28 mouse cellular contexts compared by ENCODE assay signal in the genomic region with DNA sequence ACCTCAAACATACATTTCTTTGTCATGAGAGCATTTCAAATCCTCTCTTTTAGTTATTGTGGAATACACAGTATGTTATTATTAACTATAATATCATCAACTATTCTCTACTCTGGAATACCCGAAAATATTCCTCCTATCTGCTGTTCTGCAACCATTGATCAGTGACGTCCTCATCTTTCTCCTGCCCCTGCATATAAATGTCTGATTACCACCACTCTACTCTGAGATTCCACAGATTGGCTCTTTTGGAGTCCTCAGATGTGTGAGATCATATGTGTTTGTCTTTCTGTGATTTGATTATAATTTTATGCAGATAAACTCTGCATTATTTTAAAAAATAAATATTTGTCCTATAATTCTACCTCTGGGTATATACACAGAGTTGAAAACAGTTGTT. TPM values are rescaled to one million over a fixed set of nuclear protein-coding genes. Genes with fewer than 3 reads are reported as not detected.
DNase-seq lines count a peak whose midpoint lies in the region; ATAC-seq and TF ChIP-seq lines count a peak whose summit lies in the region.
"Had no signal": no experiment of that assay in that cellular context is flagged by ENCODE, and none has a peak within 500 bp of the region (broad histone marks: within the 10 kb centered on the region; RNA-seq: fewer than 3 reads in every experiment).

No protein-coding gene starts in this region.

- WGBS in liver, embryonic 12.5 days (ENCODE audit: insufficient replicate concordance), result 35% methylated on average over 2 of the region's 2 CpGs
- WGBS in liver, embryonic 14.5 days (ENCODE audit: insufficient replicate concordance), result 36% methylated on average over 2 of the region's 2 CpGs
- 38% methylated on average over 2 of the region's 2 CpGs for WGBS in liver, embryonic 16.5 days (ENCODE audit: insufficient replicate concordance)
- 64% methylated on average over 2 of the region's 2 CpGs for WGBS in intestine, postnatal 0 days
- 76% methylated on average over 2 of the region's 2 CpGs for WGBS in hindbrain, embryonic 12.5 days

- H3K9ac ChIP-seq in liver, embryonic 12.5 days, result no peak overlapping the region
- no peak overlapping the region for H3K9ac ChIP-seq in liver, embryonic 14.5 days (replicated peaks)
- H3K9ac ChIP-seq in liver, embryonic 16.5 days (ENCODE audit: low read depth, low read length), result no peak overlapping the region
- H3K9ac ChIP-seq in intestine, postnatal 0 days (ENCODE audit: low read depth, low read length), result no peak overlapping the region
- H3K9ac ChIP-seq in hindbrain, embryonic 12.5 days, result no peak overlapping the region
- H3K9ac ChIP-seq: embryonic facial prominence, embryonic 12.5 days; forebrain, embryonic 13.5 days; forebrain, embryonic 15.5 days had no signal

- no peaks in the 10 kb centered on the region for H3K36me3 ChIP-seq in liver, embryonic 12.5 days
- H3K36me3 ChIP-seq in liver, embryonic 14.5 days (replicated peaks; ENCODE audit: control insufficient read depth, insufficient read depth, low read depth), result no peaks in the 10 kb centered on the region
- no peaks in the 10 kb centered on the region for H3K36me3 ChIP-seq in liver, embryonic 16.5 days (ENCODE audit: control insufficient read depth, insufficient read depth)
- no peaks in the 10 kb centered on the region for H3K36me3 ChIP-seq in intestine, postnatal 0 days (ENCODE audit: control insufficient read depth, insufficient read depth)
- no peaks in the 10 kb centered on the region for H3K36me3 ChIP-seq in hindbrain, embryonic 12.5 days
- H3K36me3 ChIP-seq: embryonic facial prominence, embryonic 10.5 days; embryonic facial prominence, embryonic 12.5 days; forebrain, embryonic 15.5 days; G1E had no signal

- no peak for TF ChIP-seq CTCF in liver, embryonic 14.5 days (IDR thresholded peaks at IDR 0.05; ENCODE audit: low read depth)
- TF ChIP-seq CTCF in intestine, postnatal 0 days (IDR thresholded peaks at IDR 0.05; ENCODE audit: low read depth), result no peak

- no peak for DNase-seq in liver
- no peak for DNase-seq in liver, embryonic 14.5 days (ENCODE audit: low read depth in 3 of 3, low spot score in 3 of 3)
- DNase-seq in urinary bladder, postnatal 25 days (ENCODE audit: low spot score), result no peak
- DNase-seq: adrenal gland, adult 8-10 months; adrenal gland, postnatal 14 days; adrenal gland, postnatal 36 days; B cell, adult 2 months; cerebellum, adult 11-12 months; cerebellum, adult 2 months; cerebellum, adult 9-10 months; cerebellum, postnatal 10 days; cerebellum, postnatal 25 days had no signal

- H3K9me3 ChIP-seq in liver, embryonic 12.5 days (replicated peaks), result no peaks in the 10 kb centered on the region
- no peaks in the 10 kb centered on the region for H3K9me3 ChIP-seq in liver, embryonic 14.5 days (ENCODE audit: control insufficient read depth, low read length)
- H3K9me3 ChIP-seq in liver, embryonic 16.5 days (replicated peaks; ENCODE audit: control insufficient read depth, low read length), result no peaks in the 10 kb centered on the region
- no peaks in the 10 kb centered on the region for H3K9me3 ChIP-seq in intestine, postnatal 0 days (ENCODE audit: control insufficient read depth)
- H3K9me3 ChIP-seq in hindbrain, embryonic 12.5 days (replicated peaks), result no peaks in the 10 kb centered on the region
- H3K9me3 ChIP-seq: embryonic facial prominence, embryonic 10.5 days; embryonic facial prominence, embryonic 12.5 days; forebrain, embryonic 13.5 days; forebrain, embryonic 15.5 days; G1E had no signal

- peaks cover 10% of the 10 kb centered on the region; the same call in 1 of the 2 replicates for H3K4me1 ChIP-seq in liver, embryonic 12.5 days
- H3K4me1 ChIP-seq in liver, embryonic 14.5 days (replicated peaks; ENCODE audit: control insufficient read depth in 2 of 2, insufficient read depth in 2 of 2, low read length in 1 of 2), result peaks cover 2 to 15% of the 10 kb centered on the region in 2 experiments; a peak in 3 of 4 replicates
- no peaks in the 10 kb centered on the region; the same call in 1 of the 2 replicates for H3K4me1 ChIP-seq in liver, embryonic 16.5 days (ENCODE audit: control insufficient read depth, low read depth, low read length)
- no peaks in the 10 kb centered on the region for H3K4me1 ChIP-seq in intestine, postnatal 0 days (replicated peaks; ENCODE audit: control insufficient read depth, insufficient read depth, low read length)
- no peaks in the 10 kb centered on the region for H3K4me1 ChIP-seq in hindbrain, embryonic 12.5 days
- H3K4me1 ChIP-seq: embryonic facial prominence, embryonic 10.5 days; embryonic facial prominence, embryonic 12.5 days; forebrain, embryonic 13.5 days; forebrain, embryonic 15.5 days had no signal

- peak overlapping the region; percentile 43; the same call in 1 of the 2 replicates for H3K4me2 ChIP-seq in liver, embryonic 12.5 days
- peak overlapping the region; percentile 37 for H3K4me2 ChIP-seq in liver, embryonic 14.5 days (ENCODE audit: low read depth)
- peak overlapping the region; percentile 17; the same call in 1 of the 2 replicates for H3K4me2 ChIP-seq in liver, embryonic 16.5 days (ENCODE audit: low read depth, low read length)
- H3K4me2 ChIP-seq in intestine, postnatal 0 days (replicated peaks; ENCODE audit: low read depth), result no peak overlapping the region
- no peak overlapping the region for H3K4me2 ChIP-seq in hindbrain, embryonic 12.5 days (replicated peaks)
- H3K4me2 ChIP-seq: embryonic facial prominence, embryonic 12.5 days; forebrain, embryonic 13.5 days; forebrain, embryonic 15.5 days had no signal

- H3K27ac ChIP-seq in liver, embryonic 12.5 days, result peak overlapping the region; percentile 66; the same call in 1 of the 2 replicates
- peak overlapping the region; percentile 69 for H3K27ac ChIP-seq in liver, embryonic 14.5 days
- H3K27ac ChIP-seq in liver, embryonic 16.5 days (ENCODE audit: low read length), result peak overlapping the region; percentile 50; the same call in 1 of the 2 replicates
- no peak overlapping the region for H3K27ac ChIP-seq in intestine, postnatal 0 days (ENCODE audit: low read depth, low read length)
- no peak overlapping the region for H3K27ac ChIP-seq in hindbrain, embryonic 12.5 days
- H3K27ac ChIP-seq: embryonic facial prominence, embryonic 10.5 days; embryonic facial prominence, embryonic 12.5 days; forebrain, embryonic 13.5 days; forebrain, embryonic 15.5 days had no signal

- no peak for TF ChIP-seq EP300 in liver, embryonic 14.5 days (IDR thresholded peaks at IDR 0.05; ENCODE audit: low read depth)

- H3K27me3 ChIP-seq in liver, embryonic 12.5 days (replicated peaks), result no peaks in the 10 kb centered on the region
- H3K27me3 ChIP-seq in liver, embryonic 14.5 days (ENCODE audit: control insufficient read depth, insufficient read depth, low read length), result no peaks in the 10 kb centered on the region
- no peaks in the 10 kb centered on the region for H3K27me3 ChIP-seq in liver, embryonic 16.5 days (ENCODE audit: control insufficient read depth, insufficient read depth, low read depth, low read length)
- H3K27me3 ChIP-seq in intestine, postnatal 0 days (replicated peaks; ENCODE audit: control insufficient read depth, insufficient read depth, low read length), result no peaks in the 10 kb centered on the region
- H3K27me3 ChIP-seq in hindbrain, embryonic 12.5 days, result 0 out of 2 replicates have a peak, but pooled peaks cover 3% of the 10 kb centered on the region
- H3K27me3 ChIP-seq: CH12.LX; embryonic facial prominence, embryonic 12.5 days; forebrain, embryonic 13.5 days; forebrain, embryonic 15.5 days had no signal

- peak; percentile 60 for ATAC-seq in liver, embryonic 12.5 days
- peak; percentile 63; the same call in 1 of the 2 replicates for ATAC-seq in erythroblast, adult 5-6 weeks (replicated peaks; ENCODE audit: low FRiP score, poor library complexity, severe bottlenecking)
- ATAC-seq in liver, embryonic 14.5 days (ENCODE audit: insufficient read depth), result peak; percentile 62; the same call in 1 of the 2 replicates
- peak; percentile 45; the same call in 1 of the 2 replicates for ATAC-seq in liver, embryonic 16.5 days (ENCODE audit: low read depth)
- no peak for ATAC-seq in intestine, postnatal 0 days
- ATAC-seq in hindbrain, embryonic 12.5 days (ENCODE audit: low FRiP score), result no peak
- ATAC-seq: activated CD4-positive, CD25-positive, alpha-beta regulatory T cell, adult 4 months; CD4-positive, CD25-positive, alpha-beta regulatory T cell, adult 4 months; forebrain, embryonic 13.5 days; forebrain, embryonic 15.5 days; Patski had no signal

- H3K4me3 ChIP-seq in liver, embryonic 12.5 days, result no peak overlapping the region
- H3K4me3 ChIP-seq in liver, embryonic 14.5 days (ENCODE audit: insufficient read depth in 1 of 2, low read depth in 2 of 2, low read length in 2 of 2), result no peak overlapping the region
- no peak overlapping the region for H3K4me3 ChIP-seq in liver, embryonic 16.5 days (ENCODE audit: low read depth, low read length)
- no peak overlapping the region for H3K4me3 ChIP-seq in intestine, postnatal 0 days (ENCODE audit: low read depth, low read length)
- no peak overlapping the region for H3K4me3 ChIP-seq in hindbrain, embryonic 12.5 days
- H3K4me3 ChIP-seq: embryonic facial prominence, embryonic 10.5 days; embryonic facial prominence, embryonic 12.5 days; forebrain, embryonic 13.5 days; forebrain, embryonic 15.5 days had no signal

RNA-seq across cellular contexts. Expression of gene Nxf2, which starts 48.8 kb away (rescaled TPM):
- 0.32 and 0.50 TPM in 2 replicates for polyA plus RNA-seq in liver, embryonic 12.5 days (2016; fragmentation: Nextera tagmentation; extraction: Ambion mirVana)
- total RNA-seq in erythroblast, adult 5-6 weeks (2015; ENCODE audit: low replicate concordance), result 1.0 TPM in 1 of 2 replicates, not detected in the other
- total RNA-seq in erythroblast, adult 5-6 weeks (2017; ENCODE audit: low replicate concordance), result not detected in 2 replicates
- polyA plus RNA-seq in liver, embryonic 14.5 days (2012; rRNA removed), result 0.09 and 0.10 TPM in 2 replicates
- polyA plus RNA-seq in liver, embryonic 14.5 days (2014; fragmentation: Nextera tagmentation; extraction: Ambion mirVana), result 0.14 and 0.33 TPM in 2 replicates
- 0.18 and 0.26 TPM in 2 replicates for polyA plus RNA-seq in liver, embryonic 16.5 days (2015; fragmentation: Nextera tagmentation; extraction: Ambion mirVana)
- 0.12 TPM in 2 replicates for polyA plus RNA-seq in intestine, postnatal 0 days (2015; fragmentation: Nextera tagmentation; extraction: Ambion mirVana)
- 0.47 and 1.1 TPM in 2 replicates for polyA plus RNA-seq in hindbrain, embryonic 12.5 days (2016; fragmentation: Nextera tagmentation; extraction: Ambion mirVana)
- total RNA-seq: adrenal gland, adult 18-20 months; adrenal gland, postnatal 14 days; CH12.LX; G1E had no signal
- polyA plus RNA-seq: erythroblast, embryonic 14.5 days; G1E; Patski had no signal

Comparison
In these comparisons a context has a peak if more than half of its experiments do, and no peak if none do; other contexts are left out.
1. ATAC-seq: peak in liver, embryonic 12.5 days (single experiment), erythroblast, adult 5-6 weeks (single experiment), liver, embryonic 14.5 days (single experiment) and liver, embryonic 16.5 days (single experiment); none in intestine, postnatal 0 days (single experiment) and hindbrain, embryonic 12.5 days (single experiment).
2. H3K27ac ChIP-seq: peak in liver, embryonic 12.5 days (single experiment), liver, embryonic 14.5 days (single experiment) and liver, embryonic 16.5 days (single experiment); none in intestine, postnatal 0 days (single experiment) and hindbrain, embryonic 12.5 days (single experiment).
3. H3K4me2 ChIP-seq: peak in liver, embryonic 12.5 days (single experiment), liver, embryonic 14.5 days (single experiment) and liver, embryonic 16.5 days (single experiment); none in intestine, postnatal 0 days (single experiment) and hindbrain, embryonic 12.5 days (single experiment).